Mouse (Mus musculus) kidney, adult 18-20 months (tissue): ENCODE measurements around the gene Klk1b21.

Experiments used
- DNase-seq: peaks from one replicate; pipeline ENCODE4 v3.0.0; 2021

The Klk1b21 gene

DNA sequence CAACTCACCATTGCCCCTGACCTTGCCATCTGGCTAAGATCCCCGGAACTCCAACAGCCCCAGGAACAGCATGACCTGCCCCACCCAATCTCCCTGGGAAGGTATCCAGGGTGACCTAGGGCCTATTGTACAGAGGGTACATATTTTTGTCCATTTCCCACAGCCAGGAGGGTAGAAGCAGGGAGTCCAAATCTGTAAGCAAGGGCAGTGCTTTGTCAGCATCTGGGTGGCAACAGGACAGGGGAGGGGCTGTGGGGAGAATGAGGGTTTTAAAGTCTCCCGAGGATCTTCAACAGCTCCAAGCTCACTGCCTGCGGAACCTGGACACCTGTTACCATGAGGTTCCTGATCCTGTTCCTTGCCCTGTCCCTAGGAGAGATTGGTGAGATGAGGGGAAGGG, at the start of gene Klk1b21:
Gene Klk1b21 (plus strand): TSS at position 301 of the 400 bp plus-strand sequence.
- DNase-seq = peak; percentile 6

DNA sequence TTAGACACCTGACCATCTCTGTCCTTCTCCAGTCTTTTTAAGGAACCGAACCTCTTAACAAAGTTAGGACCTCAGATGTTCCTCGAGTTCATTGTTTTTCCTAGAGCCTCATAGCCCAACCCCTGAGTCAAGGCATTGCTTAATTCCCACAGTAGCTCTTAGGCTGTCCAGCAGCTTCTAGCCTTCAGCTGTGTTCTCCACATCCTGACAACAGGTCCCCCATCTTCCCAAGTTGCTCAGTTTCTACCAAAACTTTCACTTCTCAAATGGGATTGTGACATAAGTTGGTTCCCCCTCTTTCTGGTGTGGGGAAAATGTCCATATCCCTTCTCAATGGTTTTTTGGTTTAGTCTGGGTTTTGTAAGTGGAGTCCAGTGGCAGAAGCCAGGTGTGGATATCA, 30.0 kb upstream of the Klk1b21 start:
- DNase-seq = no peak

DNA sequence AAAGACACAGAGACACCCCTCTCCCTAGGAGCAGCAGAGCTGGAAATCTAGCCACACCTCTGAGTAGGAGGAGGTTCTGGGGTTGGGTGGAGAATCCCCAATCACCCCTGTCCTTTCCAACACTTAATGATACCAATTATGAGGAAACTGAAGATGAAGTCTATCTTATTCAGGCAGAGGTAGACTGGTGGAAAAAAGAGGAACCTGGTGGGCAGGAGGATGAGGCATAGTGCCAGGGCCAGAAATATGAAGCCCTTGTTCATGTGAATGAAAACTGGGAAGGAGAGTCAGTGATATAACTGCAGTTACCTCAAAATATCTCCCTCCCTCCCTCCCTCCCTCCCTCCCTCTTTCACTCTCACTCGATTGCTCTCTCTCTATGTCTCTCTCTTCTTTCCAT, 24.4 kb upstream of the Klk1b21 start:
- no peak for DNase-seq

DNA sequence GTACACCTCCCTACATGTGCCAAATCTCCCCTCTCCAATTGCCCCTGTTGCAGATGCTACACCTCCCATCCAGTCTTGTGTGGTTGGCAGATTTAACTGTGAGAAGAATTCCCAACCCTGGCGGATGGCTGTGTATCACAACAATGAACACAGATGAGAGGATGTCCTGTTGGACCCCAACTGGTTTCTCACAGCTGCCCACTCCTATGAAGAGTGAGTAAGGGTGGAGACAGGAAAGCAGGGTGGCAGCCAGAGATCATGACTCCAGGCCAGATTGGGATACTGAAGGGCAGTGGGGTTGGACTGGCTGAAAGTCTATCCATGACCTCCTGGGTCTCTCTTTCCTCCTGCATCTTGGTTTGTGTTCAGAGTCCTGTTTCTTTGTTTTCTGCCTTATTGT, 6.0 kb upstream of the Klk1b21 start:
- no peak for DNase-seq

DNA sequence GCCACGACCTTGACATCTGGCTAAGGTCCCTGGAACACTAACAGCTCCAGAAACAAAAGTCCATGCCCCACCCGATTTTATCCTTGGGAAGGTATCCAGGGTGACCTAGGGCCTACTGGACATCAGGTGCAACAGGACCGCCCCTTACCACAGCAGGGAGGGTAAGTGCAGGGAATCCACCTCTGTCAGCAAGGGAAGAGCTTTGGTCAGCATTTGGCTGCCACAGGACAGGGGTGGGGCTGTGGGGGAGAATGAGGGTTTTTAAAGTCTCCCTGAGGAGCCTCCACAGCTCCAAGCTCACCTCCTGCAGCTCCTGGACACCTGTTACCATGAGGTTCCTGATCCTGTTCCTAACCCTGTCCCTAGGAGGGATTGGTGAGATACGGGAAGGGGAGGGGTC, 10.2 kb downstream of the Klk1b21 start, which contains the start of gene Klk1b22:
Gene Klk1b22 (plus strand): TSS at position 301 of the 400 bp plus-strand sequence.
- DNase-seq = peak; percentile 9

DNA sequence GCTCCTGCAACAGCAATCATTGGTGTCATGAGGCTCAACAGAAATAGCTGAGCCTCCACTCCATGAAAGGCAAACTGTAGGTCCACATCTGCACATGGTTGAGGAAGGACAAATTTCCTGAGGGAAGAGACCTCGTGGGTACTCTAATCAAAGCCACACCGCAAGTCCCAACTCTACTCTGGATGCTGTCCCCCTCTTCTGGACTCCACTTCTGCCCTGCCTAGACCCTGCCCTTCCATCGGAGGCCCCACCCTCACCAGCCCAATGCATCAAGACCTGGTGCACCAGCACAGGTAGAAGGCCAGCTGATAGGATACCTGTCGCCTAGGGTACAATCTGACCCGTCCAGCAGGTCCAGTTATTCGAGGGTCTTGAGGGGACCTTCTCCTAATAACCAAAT, 21.3 kb downstream of the Klk1b21 start:
- DNase-seq = no peak

DNA sequence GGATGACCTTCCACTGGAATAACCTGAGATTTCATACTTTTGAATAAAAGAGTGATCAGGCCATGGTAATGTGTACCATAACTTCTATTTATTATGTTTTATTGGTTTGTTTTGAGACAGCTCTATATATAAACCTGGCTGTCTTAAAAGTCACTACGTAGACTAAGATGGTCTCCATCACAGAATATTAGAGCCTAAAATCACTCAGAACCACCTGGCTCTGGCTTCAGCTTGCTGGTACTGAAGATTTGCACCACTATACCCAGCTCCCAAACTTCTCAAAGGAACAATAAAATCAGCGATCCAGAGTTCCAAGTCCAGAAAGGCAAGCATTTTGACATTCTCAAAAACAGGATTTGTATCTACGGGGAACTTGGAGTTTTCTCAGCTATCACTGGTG, 34.3 kb downstream of the Klk1b21 start, which contains the start of gene Klk1b16:
Gene Klk1b16 (plus strand): TSS at position 301 of the 400 bp plus-strand sequence.
- DNase-seq = no peak
